Mouse (Mus musculus) kidney, adult 2 months (tissue): ENCODE measurements around the gene Trim66.

ENCODE experiments used
- CTCF ChIP-seq: fragments of 200-500 bp; conservative IDR thresholded peaks from 2 replicates; pipeline ENCODE4 v1.5.1; 2011; ENCODE audit warnings: low read depth, mild to moderate bottlenecking, control low read depth, low read length, moderate library complexity, mixed read lengths; ENCODE audit not compliant: insufficient read depth, insufficient read length
- POLR2A ChIP-seq: fragments of 200-500 bp; IDR thresholded peaks from one replicate; pipeline ENCODE4 v1.6.1; 2011; ENCODE audit warnings: low read depth, low read length, control low read depth

GRCm38 (mm10) chr7:109460698-109461097 lies 47.2 kb downstream of the Trim66 start:
- TF ChIP-seq CTCF (no peak), POLR2A (no peak)
